Mouse (Mus musculus) embryo, embryonic 11 days (tissue): ENCODE data around the gene Sfn.
"Not testable (repeated sequence)": the region's sequence is repeated elsewhere in the genome, so short reads cannot be mapped to it uniquely, and the experiment has no call there.

Experiments used
- DNase-seq: peaks from one replicate; pipeline ENCODE4 v3.0.0-alpha.2; 2015

The Sfn gene

DNA sequence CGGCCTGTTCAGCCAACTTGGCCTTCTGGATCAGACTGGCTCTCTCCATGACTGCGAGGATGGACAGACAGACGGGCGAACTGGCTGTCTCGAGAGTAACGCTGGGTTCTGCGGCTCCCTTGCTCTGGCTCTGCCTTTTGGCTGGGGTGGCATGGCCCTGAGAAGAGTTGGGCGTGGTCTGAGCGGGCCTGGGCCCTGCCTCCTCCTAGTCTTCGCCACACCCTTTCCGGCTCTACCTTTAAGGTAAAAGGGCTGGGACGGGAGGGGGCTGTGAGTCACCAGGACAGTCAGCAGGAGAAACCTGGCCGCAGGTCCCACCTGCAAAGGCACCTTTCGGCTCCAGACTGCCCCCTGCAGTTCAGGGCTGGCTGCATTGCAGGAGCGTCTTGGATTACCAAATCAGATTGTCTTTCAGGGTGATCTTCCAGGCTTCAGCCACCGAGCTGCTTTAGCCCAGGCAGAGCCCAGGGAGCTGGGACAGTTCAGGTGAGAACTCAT is at the start of gene Sfn:
Sfn (minus strand) TSS at position 448 of the 498 bp plus-strand sequence.
- DNase-seq: peak; percentile 53

DNA sequence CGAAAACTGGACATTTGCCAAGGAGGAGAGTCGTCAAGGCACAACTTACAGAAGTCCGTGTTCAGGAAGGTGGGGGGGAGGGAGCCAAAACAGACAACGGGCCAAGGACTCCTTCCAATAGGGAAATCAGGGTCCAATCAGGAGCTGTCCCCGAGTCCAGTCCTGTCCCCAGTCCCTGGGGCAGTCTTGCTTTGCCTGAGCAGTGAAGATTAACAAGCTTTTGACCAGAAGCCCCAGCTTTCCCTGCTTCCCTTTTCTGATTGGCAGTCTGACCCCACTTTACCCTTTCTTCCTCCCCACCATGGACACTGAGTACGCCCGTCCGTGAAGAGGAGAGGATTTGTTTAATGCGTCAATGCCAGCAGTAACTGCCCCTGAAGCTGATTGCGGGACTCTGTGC is 49.5 kb upstream of the Sfn start:
- DNase-seq: no peak

DNA sequence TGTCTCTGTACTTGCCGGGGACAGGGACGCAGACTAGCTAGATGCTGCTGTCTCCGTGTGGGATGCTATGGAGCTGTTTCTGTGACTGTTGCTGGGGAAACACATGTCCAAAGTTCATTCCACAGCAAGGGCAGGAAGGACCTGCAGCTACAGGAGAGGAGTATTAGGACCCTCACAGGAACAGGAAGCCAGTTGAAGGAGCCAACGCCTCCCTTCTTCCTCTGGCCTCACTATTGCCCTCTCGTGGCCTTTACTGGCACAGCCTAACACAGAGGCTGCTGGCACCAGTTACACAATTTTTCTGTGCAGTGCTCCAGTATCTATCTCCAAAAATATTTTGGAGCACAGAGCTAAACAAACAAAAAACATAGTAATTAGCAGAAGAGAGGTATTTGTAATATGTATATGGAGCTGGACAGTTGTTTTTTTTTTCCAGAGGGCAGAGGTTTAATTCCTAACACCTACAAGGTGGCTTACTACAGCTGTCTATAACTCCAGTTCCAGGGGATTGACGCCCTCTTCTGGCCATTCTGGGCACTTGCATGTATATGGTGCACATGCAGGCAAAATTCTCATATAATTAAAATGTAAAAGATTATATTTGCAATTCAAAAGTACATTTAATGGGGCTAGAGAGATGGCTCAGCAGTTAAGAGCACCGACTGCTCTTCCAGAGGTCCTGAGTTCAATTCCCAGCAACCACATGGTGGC is 48.2 kb upstream of the Sfn start, which contains the start of gene Zdhhc18:
Zdhhc18 (minus strand) TSS at position 166 of the 711 bp plus-strand sequence.
- DNase-seq: peak; percentile 82

DNA sequence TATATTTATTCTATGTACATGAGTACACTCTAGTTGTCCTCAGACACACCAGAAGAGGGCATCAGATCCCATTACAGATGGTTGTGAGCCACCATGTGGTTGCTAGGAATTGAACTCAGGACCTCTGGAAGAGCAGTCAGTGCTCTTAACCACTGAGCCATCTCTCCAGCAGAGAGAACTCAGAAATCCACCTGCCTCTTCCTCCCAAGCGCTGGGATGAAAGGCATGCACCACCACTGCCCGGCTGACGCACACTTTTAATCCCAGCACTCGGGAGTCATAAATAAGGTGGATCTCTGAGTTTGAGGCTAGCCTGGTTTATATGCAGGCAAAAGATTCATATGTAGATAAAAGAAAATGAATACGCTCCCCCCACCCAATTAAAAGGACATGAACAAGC is 47.5 kb upstream of the Sfn start:
- not testable (repeated sequence) for DNase-seq

DNA sequence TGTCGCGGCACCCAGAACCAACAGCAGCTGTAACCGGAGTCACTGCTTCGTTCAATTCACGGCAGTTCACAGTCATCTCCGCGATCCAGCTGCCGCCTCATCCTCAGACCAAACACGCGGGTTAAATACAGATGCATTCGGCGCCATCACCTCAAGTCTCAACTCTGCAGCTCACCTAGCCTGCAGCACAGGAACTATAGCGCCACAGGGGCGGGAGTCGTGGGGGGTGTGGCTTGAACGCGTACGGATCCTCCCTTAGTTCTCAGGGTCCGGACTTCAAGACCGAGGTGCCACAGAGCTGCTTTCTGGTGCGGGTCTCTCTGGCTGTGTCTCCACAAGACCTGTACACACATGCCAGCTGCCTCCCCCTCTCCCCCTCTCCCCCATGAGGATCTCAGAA is 43.7 kb upstream of the Sfn start:
- no peak for DNase-seq

DNA sequence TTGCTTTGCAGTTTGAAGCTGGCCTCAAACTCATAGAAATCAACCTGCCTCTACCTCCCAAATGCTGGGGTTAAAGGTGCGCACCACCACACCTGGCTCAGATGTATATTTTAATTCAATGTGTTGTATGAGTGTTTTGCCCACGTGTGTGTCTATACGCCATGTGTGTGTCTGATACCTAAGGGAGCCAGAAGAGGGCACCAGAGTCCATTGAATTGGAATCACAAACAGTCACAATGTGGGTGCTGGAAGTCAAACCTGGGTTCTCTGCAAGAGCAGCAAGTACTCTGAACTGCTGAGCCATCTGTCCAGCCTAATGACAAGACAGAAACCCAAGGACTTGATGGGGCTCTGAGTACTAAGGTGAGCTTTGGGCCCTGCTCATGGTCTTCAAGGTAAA is 43.2 kb upstream of the Sfn start:
- DNase-seq: no peak

DNA sequence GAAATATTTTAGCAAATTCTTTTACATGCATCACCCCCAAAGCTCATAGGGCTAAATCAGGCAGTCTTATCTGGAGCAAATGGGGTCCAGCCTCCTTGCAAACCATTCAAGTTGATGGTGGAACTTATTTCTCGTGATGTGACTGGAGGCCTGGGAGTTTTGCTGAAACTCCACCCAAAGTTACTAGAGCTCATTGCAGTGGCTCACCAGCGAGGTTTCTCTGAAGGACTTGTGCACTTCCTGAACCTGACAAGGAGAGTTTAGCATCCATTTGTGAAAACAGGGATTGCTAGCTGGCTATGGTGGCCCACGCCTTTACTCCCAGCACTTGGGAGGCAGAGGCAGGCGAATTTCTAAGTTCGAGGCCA is 32.1 kb upstream of the Sfn start:
- DNase-seq: no peak

DNA sequence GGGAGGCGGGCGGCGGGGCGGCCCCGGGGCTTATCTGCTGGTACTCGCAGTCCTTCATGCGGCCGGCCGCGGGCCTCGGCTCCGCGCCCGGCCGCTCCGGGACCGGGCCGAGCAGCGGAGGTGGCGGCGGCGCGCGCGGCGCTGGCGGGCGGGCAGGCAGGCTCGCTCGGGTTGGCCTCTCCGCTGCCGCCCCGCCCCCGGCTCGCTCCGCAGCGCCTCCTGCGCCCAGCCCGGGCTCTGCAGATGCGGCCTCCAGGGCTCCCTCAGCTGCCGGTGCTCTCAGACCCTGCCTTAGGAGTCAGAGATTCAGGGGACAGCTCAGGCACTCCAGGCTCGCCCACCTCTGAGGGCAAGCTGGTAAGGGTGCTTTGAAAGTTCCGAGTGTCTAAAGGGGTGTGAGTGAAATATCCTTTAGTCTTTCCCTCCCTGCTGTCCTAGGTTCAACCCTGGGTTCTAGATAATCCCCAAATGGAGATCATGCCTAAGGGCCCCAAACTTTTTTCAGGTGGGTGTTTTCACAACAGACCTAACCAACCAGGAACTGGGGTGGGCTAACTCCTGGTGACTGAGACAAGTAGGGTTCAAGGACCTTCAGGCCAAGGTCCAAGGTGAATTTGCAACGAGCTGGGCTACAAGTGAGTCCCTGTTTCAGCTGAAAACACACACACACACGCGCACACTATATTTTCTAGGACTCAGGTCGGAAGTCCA is 31.5 kb upstream of the Sfn start:
- DNase-seq: peak; percentile 90

DNA sequence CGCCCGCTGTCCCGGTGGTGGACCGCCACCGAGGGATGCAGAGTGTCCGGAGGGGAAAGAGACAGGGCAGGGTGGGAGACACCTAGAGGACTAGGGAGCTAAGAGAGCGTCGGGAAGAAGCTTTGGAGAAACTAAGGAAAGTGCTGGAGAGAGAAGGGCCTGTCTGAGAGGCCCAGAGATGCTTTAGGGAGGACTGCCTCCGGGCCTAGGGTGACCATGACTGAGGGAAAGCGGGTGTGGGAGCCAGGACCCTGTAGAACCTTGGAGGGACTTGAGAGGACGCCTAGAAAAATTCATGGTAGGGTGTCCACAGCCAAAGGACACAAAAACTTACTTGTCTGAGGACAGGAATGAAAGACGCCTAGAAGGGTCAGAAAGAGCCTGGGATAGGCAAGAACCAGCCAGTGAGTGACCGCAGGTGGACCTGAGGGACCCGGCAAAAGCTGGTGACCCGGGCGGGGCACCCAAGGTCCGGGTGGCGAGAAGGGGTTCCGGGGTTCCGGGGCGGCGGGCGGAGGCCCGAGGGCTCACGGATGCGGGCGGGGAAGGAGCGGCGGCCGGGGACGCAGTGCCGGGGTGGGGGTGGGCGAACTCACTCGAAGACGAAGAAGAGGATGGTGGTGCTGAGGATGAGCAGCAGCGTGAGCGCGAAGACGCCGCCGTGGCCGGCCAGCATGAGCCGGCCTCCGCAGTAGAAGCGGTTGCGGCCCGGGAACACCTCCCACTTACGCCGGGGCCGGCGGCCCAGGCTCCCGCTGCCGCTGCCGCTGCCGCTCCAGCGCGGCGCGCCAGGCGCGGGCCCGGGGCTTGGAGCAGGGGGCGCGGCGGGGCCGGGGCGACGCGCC is 30.7 kb upstream of the Sfn start:
- DNase-seq: no peak

DNA sequence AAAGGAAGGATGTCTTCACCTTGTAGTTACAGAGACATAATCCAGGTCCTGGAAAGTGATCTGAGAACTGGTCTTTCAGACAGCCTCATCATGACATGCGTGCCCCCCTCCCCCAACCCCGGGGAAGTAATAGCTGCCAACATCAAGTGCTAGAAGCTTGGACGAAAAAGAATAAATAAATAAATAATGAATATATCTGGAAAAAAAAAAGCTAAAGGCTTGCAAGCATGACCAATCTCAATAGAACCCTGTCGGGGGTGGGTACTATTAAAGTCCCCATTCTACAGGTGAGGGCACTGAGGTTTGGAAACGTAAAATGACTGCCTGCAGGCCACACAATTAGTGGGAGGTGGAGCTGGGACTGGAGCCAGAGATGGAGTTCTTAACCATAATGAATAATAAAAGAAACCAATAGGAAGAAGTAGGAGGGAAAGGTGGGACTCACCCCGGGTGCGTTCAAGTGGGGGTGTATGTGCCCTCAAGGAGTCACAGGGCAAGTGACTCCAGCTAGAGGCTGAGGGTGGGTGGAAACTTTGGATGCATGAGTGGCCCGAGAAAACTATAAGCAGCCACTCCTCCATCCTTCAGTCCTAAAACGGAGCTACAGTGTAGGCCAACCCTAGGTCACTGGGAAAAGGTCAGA is 29.9 kb upstream of the Sfn start:
- DNase-seq: no peak

DNA sequence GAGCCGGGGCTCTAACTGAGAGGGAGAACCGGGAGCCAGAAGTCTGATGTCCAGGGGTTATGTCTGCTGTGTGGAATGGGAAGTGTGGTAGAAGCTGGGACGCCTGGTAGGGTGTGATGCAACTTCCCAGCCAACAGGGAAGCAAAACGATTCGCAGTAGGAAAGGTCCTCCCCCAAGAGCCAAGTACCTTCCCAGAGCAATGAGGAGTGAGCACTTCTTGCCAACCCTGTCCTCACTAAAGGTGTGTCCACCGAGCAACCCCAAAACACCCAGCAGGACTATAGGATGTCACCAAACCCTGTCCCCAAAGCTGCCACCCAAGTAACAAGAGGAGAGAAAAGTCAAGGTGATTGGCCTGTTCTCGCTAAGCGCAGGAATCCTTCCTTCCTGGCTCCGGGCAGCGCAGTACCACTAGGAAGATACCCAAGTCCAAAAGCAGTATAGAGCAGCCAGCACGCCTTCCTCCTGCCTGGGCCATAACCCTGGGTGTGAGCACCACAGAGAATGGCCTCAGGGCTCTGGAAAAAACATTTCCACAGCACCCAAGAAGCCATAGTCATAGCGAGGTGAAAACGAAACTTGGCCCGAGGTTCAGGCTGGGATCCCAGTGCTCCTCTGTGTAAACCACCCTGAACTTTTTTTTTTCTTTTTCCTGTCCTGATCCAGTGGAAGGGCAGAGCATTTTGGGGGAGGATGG is 29.3 kb upstream of the Sfn start:
- no peak for DNase-seq

DNA sequence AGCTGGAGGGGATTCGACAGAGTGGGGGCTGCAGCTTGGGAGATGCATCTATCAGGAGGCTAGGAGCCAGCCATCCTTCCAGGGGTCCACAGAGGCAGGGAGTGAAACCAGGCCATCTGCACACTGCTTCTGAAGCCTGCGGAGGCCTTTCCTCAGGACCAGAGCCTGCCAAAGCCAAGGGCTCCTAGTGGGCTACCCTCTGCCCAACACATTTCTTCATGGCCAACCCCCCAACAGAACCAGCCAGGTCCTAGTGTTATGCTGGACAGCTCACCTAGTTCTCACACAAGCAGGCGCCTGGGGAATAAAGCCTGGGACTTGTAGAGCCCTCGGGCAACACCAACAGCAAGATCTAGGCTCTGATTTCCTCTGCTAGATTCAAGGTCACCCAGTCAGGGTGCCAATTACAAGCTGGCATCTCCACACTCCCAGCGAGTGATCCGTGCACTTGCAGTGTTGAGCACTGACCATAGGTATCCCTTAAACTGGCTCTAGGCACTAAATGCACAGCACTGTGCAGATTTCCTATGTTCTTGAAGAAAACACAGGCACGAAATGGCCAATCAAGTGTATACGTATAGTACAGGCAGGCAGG is 28.5 kb upstream of the Sfn start:
- DNase-seq: no peak

DNA sequence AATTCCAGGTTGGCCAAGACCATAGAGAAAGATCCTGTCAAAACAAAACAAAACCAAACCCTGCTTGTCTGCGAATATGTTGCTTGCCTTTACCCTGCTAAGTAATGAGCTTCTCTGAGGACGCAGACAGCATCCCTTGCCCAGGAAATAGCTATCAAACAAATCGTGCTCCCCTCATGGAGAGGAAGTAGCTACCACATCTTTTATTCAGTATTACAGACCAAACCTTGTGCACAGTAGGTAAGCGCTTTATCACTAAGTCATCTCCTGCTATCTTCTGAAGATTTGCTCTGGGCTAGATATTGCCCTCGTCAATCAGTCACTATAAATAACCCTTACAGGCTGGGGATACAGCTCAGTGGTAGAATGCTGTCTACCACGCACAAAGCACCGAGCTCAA is 27.2 kb upstream of the Sfn start:
- no peak for DNase-seq

DNA sequence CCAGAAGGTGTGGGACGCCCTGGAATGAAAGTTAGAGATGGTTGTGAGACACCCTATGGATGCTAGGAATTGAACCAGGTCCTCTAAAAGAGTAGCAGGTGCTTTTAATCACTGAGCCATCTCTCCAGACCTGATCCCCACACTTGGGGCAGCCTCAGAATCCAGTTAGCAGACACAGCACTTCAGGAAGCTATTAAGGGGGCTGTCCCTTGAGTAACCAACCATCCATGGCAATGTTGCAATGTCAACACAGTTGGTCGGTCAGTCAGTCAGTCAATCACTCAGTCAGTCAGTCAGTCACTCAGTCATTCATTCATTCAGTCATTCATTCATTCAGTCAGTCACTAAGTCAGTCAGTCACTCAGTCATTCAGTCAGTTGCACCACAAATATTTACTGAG is 26.5 kb upstream of the Sfn start:
- DNase-seq: no peak

DNA sequence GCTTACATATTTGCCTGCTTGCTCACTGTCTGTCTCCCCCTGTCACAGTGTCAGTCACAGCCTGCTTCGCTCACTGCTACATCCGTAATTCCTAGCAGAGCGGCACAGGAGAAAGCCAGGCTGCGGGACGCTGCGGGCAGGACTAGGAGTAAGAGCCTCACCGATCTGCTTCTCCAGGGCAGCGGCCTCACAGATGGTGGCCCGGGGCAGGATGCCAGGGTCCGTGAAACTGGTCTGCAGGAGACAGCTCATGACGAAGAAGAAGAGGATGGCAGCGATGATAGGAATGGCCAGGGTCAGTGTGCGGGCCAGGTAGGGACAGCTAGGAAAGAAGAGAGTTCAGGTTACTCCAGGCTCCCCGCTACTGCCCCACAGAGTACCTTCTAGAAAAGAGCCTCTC is 25.1 kb upstream of the Sfn start:
- DNase-seq: no peak

DNA sequence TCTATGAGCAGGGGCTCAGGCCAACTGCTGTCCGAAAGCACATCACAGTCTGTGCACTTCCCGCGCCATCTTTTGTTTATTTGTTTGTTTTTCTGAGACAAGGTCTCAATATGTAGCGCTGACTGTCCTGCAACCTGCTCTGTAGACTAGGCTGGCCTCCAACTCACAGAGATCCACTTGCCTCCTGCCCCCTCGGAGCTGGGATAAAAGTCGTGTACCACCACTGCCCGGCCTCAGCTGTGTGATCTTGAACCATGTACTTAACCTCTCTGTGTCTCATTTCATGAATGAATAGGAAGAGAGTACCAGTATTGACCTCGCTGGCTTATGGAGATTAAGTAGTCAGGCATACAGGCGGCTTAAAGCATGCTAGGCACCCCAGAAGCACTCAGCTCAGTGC is 24.7 kb upstream of the Sfn start:
- DNase-seq: no peak

DNA sequence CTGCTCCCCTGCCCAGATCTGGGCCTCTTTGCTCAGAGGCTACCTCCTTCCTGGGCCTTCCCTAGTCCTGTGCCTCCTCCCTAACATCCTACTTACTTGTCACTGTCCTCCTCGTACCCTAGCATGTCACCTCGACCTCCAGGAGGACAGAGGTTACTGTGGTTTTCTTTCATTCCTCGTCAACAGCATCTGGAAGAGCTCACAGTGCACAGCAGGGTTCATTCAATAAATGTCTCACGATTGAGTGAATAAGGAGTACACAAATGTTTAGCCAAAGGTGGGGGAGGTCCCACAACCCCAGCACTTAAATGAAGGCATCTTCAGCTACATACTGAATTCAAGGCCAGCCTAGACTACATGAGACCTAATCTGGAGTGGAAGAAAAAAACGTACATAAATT is 24.3 kb upstream of the Sfn start:
- no peak for DNase-seq

DNA sequence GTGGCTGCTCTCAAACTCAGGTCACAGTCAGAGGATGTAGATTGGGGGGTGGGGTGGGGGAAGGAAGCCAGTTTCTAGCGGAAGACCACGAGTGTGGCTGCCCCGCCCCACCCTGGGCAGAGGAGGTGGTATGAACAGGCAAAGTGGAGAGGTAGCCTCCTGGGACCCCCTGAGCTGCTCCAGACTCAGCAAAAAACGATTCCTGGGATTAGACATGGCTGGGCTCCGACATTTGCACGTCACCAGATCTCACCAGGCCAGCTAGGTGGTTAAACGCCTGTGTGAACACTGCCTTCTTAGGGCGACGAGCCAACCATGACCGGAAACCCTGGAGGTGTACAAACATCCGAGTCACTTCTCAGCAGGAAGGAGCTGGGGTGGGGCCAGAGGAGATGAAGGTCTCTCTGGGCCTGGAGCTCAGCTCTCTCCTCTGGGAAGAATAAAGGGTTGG is 23.7 kb upstream of the Sfn start:
- DNase-seq: no peak

DNA sequence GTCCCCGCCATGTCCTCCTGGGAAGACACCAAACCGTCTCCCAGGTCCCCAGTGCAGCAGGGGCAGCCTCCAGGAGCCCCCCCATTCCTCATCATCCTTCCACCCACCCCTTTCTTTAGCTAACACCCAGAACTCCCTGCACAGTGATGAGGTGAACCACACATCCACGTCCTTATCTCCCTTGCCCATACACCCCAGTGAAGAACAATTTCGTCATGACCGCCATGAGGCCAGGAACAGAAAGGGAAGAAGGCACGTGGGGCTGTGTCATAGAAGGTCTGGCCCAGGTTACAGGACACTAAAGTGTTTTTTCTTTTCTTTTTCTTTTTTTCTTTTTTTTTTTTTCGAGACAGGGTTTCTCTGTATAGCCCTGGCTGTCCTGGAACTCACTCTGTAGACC is 22.9 kb upstream of the Sfn start:
- DNase-seq: no peak

DNA sequence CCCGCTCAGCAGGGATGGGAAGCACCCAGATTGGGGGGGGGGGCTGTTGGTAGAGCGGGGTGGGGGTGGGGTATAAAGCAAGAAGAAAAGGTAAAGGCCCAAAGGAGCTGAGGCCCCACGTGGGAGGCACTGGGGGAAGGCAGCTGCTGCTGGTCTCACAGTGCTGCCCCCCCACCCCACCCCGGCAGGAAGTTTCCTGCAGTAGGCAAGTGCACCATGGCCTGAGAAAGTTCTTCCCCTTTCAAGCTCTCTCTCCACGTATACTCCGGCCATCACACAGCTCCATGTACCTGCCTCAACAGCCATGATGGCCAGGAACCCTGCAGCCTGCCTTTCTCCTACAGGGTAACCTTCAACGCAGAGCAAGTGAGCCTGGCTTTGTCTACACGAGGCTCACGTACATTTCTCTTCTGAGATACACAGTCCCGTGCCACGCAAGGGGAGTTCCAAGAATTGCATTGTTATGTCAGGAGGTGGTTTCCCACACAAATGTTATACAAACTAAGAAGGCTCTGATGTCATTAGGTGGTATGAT is 20.3 kb upstream of the Sfn start:
- no peak for DNase-seq

DNA sequence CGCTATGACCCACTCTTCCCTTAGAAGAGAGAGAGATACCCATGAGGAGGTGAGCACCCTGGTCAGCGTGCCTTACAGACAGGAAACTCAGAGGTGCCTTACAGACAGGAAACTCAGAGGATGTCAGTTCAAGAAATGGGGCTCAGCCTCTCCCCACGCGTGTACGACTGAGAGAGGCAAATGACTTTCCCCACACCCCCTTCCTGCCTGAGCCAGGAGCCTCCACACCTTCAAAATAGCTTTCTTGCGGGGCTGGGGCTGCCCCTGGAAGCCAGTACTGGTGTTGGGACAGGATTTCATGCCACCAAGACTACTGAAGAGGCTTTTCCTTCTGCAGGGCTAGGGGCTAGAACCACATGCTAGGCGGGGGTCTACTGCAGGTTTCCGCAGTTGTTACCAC is 18.7 kb upstream of the Sfn start:
- DNase-seq: no peak
